Mouse (Mus musculus) kidney, adult 2 months (tissue): ENCODE measurements around the gene Rnase12. TPM values are rescaled to one million over a fixed set of nuclear protein-coding genes. Genes with fewer than 3 reads are reported as not detected.
"Not testable (repeated sequence)": the region's sequence is repeated elsewhere in the genome, so short reads cannot be mapped to it uniquely, and the experiment has no call there.

Source experiments
- DNase-seq: peaks from one replicate; pipeline ENCODE4 v3.0.0; 2021
- H3K27ac ChIP-seq: fragments of 200-500 bp; 2 replicates; pipeline ENCODE4 v1.5.1; 2012; ENCODE audit warnings: low read depth, low read length, control low read depth, inconsistent platforms; ENCODE audit not compliant: insufficient read depth
- H3K27me3 ChIP-seq: fragments of 200-500 bp; replicated peaks from 2 replicates; pipeline ENCODE4 v1.6.1; 2012; ENCODE audit warnings: mild to moderate bottlenecking, moderate library complexity, low read length, inconsistent platforms; ENCODE audit not compliant: control insufficient read depth, insufficient read depth
- H3K36me3 ChIP-seq: fragments of 200-500 bp; 2 replicates; pipeline ENCODE4 v1.6.1; 2012; ENCODE audit warnings: mild to moderate bottlenecking, moderate library complexity, low read length, inconsistent platforms; ENCODE audit not compliant: control insufficient read depth, insufficient read depth
- H3K4me1 ChIP-seq: fragments of 200-500 bp; 2 replicates; pipeline ENCODE4 v1.6.1; 2011; ENCODE audit warnings: low read length; ENCODE audit not compliant: control insufficient read depth, insufficient read depth
- H3K4me3 ChIP-seq: fragments of 200-500 bp; 2 replicates; pipeline ENCODE4 v1.5.1; 2011; ENCODE audit warnings: mild to moderate bottlenecking, low read depth, low read length, control low read depth; ENCODE audit not compliant: insufficient read depth
- CTCF ChIP-seq: fragments of 200-500 bp; conservative IDR thresholded peaks from 2 replicates; pipeline ENCODE4 v1.5.1; 2011; ENCODE audit warnings: low read depth, mild to moderate bottlenecking, control low read depth, low read length, moderate library complexity, mixed read lengths; ENCODE audit not compliant: insufficient read depth, insufficient read length
- POLR2A ChIP-seq: fragments of 200-500 bp; IDR thresholded peaks from one replicate; pipeline ENCODE4 v1.6.1; 2011; ENCODE audit warnings: low read depth, low read length, control low read depth
- WGBS: fragments of 180-500 bp; shearing (Covaris S2); methylation state at CpG from one replicate; pipeline ENCODE4 v1.1.7; 2018; 5-methylcytosine and 5-hydroxymethylcytosine counted together
- polyA plus RNA-seq: library from polyadenylated mRNA; depleted of rRNA; stranded (reverse); fragments of >200 nt; gene quantifications from 2 replicates; pipeline ENCODE4 v1.2.3, GENCODE M21; 2012; rRNA removed

The Rnase12 gene
- polyA plus RNA-seq, 1 experiment = not detected

- TF ChIP-seq CTCF = no peak
- TF ChIP-seq POLR2A = no peak
- Histone ChIP-seq H3K27ac (no peak overlapping the region), H3K4me1 (0 out of 2 replicates have a peak, but pooled peaks cover 2% of the 10 kb centered on the region), H3K4me3 (no peak overlapping the region), H3K36me3 (no peaks in the 10 kb centered on the region), H3K27me3 (no peaks in the 10 kb centered on the region)
- DNase-seq = no peak
These were observed 41.7 kb downstream of the Rnase12 start for GRCm38 (mm10) chr14:51015780-51016179.

- WGBS = 85% methylated on average over 3 of the region's 3 CpGs
- not testable (repeated sequence) for DNase-seq, H3K27me3 ChIP-seq, H3K4me1 ChIP-seq, H3K36me3 ChIP-seq, H3K4me3 ChIP-seq, H3K27ac ChIP-seq
These were observed 42.7 kb downstream of the Rnase12 start for GRCm38 (mm10) chr14:51014724-51015123.

- 85% methylated on average over 6 of the region's 6 CpGs for WGBS
These were observed 47.9 kb downstream of the Rnase12 start for GRCm38 (mm10) chr14:51009572-51009971.

GRCm38 (mm10) chr14:51008781-51009180, 48.7 kb downstream of the Rnase12 start:
- no peak for TF ChIP-seq CTCF
- TF ChIP-seq POLR2A = no peak
- WGBS = 77% methylated on average over 4 of the region's 4 CpGs
- no peaks in the 10 kb centered on the region for H3K27me3 ChIP-seq
- no peak overlapping the region for H3K4me3 ChIP-seq
- peak overlapping the region; percentile 2; the same call in 1 of the 2 replicates for H3K27ac ChIP-seq
- no peaks in the 10 kb centered on the region for H3K36me3 ChIP-seq
- no peak for DNase-seq
- H3K4me1 ChIP-seq = no peaks in the 10 kb centered on the region

More at GRCm38 (mm10) chr14:51009572-51009971, 47.9 kb downstream of the Rnase12 start:
- TF ChIP-seq POLR2A (no peak), CTCF (no peak)
- H3K4me1 ChIP-seq = no peaks in the 10 kb centered on the region
- H3K27me3 ChIP-seq = no peaks in the 10 kb centered on the region
- H3K27ac ChIP-seq = no peak overlapping the region
- DNase-seq = no peak
- no peaks in the 10 kb centered on the region for H3K36me3 ChIP-seq
- H3K4me3 ChIP-seq = no peak overlapping the region

- WGBS = 63% methylated on average over 13 of the region's 13 CpGs
- DNase-seq = peak; percentile 63
- no peak for TF ChIP-seq CTCF
- no peak for TF ChIP-seq POLR2A
- peak overlapping the region; percentile 94 for H3K27ac ChIP-seq
- H3K36me3 ChIP-seq = no peaks in the 10 kb centered on the region
- H3K4me1 ChIP-seq = no peaks in the 10 kb centered on the region
- H3K4me3 ChIP-seq = no peak overlapping the region
- no peaks in the 10 kb centered on the region for H3K27me3 ChIP-seq
These were observed 49.3 kb downstream of the Rnase12 start for GRCm38 (mm10) chr14:51007914-51008713.

- H3K4me1 ChIP-seq = no peaks in the 10 kb centered on the region
- WGBS = 90% methylated on average over 8 of the region's 8 CpGs
- H3K27ac ChIP-seq = peak within 1 kb of the TSS; percentile 94
- no peaks in the 10 kb centered on the region for H3K36me3 ChIP-seq
- DNase-seq = no peak
- H3K27me3 ChIP-seq = no peaks in the 10 kb centered on the region
- H3K4me3 ChIP-seq = no peak within 1 kb of the TSS
- TF ChIP-seq CTCF = no peak
- TF ChIP-seq POLR2A = no peak
These were observed 50.2 kb downstream of the Rnase12 start, which contains the start of gene Rnase10 for GRCm38 (mm10) chr14:51007152-51007801. Rnase10 (plus strand) TSS chr14:51007751.

Other genes with a start within 250 kb of the Rnase12 start
- not detected in 2 replicates for gene Ccnb1ip1, start 249.9 kb downstream of the Rnase12 start, polyA plus RNA-seq
- 12.0 and 12.6 TPM in 2 replicates for gene Parp2, start 249.8 kb downstream of the Rnase12 start, polyA plus RNA-seq
- gene Tep1, start 187.1 kb downstream of the Rnase12 start, polyA plus RNA-seq = 17.6 and 18.8 TPM in 2 replicates
- gene Klhl33, start 160.2 kb downstream of the Rnase12 start, polyA plus RNA-seq = 0.34 and 1.2 TPM in 2 replicates
- gene Osgep, start 132.8 kb downstream of the Rnase12 start, polyA plus RNA-seq = 54.6 and 77.8 TPM in 2 replicates
- gene Apex1, start 132.7 kb downstream of the Rnase12 start, polyA plus RNA-seq = 24.0 and 31.3 TPM in 2 replicates
- gene Pip4p1, start 126.8 kb downstream of the Rnase12 start, polyA plus RNA-seq = 68.1 and 79.3 TPM in 2 replicates
- 79.2 and 91.3 TPM in 2 replicates for gene Pnp, start 126.6 kb downstream of the Rnase12 start, polyA plus RNA-seq
- gene Gm49342, start 113.1 kb downstream of the Rnase12 start, polyA plus RNA-seq = 42.3 and 52.8 TPM in 2 replicates
- 0.54 and 0.56 TPM in 2 replicates for gene Pnp2, start 101.7 kb downstream of the Rnase12 start, polyA plus RNA-seq
- not detected in 2 replicates for gene Rnase10, start 49.9 kb downstream of the Rnase12 start, polyA plus RNA-seq
- gene Rnase9, start 15.8 kb downstream of the Rnase12 start, polyA plus RNA-seq = not detected in 2 replicates
- not detected in 2 replicates for gene Rnase11, start 7.5 kb downstream of the Rnase12 start, polyA plus RNA-seq
- gene Olfr750, start 16.8 kb upstream of the Rnase12 start, polyA plus RNA-seq = not detected in 2 replicates
- gene Rnase4, start 33.4 kb upstream of the Rnase12 start, polyA plus RNA-seq = 35.1 and 41.2 TPM in 2 replicates
- 4.7 and 5.1 TPM in 2 replicates for gene Ang, start 33.5 kb upstream of the Rnase12 start, polyA plus RNA-seq
- gene Eddm3b, start 56.8 kb upstream of the Rnase12 start, polyA plus RNA-seq = 0.42 and 0.64 TPM in 2 replicates
- gene Rnase6, start 66.2 kb upstream of the Rnase12 start, polyA plus RNA-seq = 3.4 and 8.5 TPM in 2 replicates
- gene Rnase1, start 89.1 kb upstream of the Rnase12 start, polyA plus RNA-seq = 0.25 and 0.39 TPM in 2 replicates
- gene Rnase2b, start 104.6 kb upstream of the Rnase12 start, polyA plus RNA-seq = not detected in 2 replicates
- gene Ang2, start 141.5 kb upstream of the Rnase12 start, polyA plus RNA-seq = not detected in 2 replicates
- not detected in 2 replicates for gene Ear14, start 145.7 kb upstream of the Rnase12 start, polyA plus RNA-seq
- not detected in 2 replicates for gene Rnase2a, start 198.5 kb upstream of the Rnase12 start, polyA plus RNA-seq